Mouse (Mus musculus) left cerebral cortex, postnatal 25 days (tissue): ENCODE measurements at regions not wholly inside any gene's neighbourhood (a gene's known extent, or its start where the extent isn't known, plus 50 kb on each side); places are given as distances from the start of the nearest gene placed in this dataset.

ENCODE experiments used
- DNase-seq, 2 experiments: peaks; one replicate each; pipeline ENCODE4 v3.0.0; 2022; ENCODE audit warnings: low spot score in 2 of 2, mixed read lengths in 1 of 2
- intact Hi-C: fragments of 180-260 bp; cut with DNase I; formaldehyde crosslinking; loops from one replicate; pipeline ENCODE4 v1.15.1; 2025

GRCm38 (mm10) chr1:56210712-56211371, 426.4 kb downstream of the Hsfy2 start:
- intact Hi-C loops = loop anchor here (5.0 kb wide), 1 partner anchor 124 kb away; no protein-coding TSS in a partner anchor
- peak; percentile 11 to 33 for DNase-seq

- intact Hi-C loops = no loop called here
- peak in 1 of 2 experiments; percentile 38 for DNase-seq
Observed at GRCm38 (mm10) chr1:56206615-56207267, 430.5 kb downstream of the Hsfy2 start.

GRCm38 (mm10) chr1:56195224-56195623, 442.0 kb downstream of the Hsfy2 start:
- intact Hi-C loops = no loop called here
- DNase-seq = no peak

GRCm38 (mm10) chr1:56183503-56184198, 453.6 kb downstream of the Hsfy2 start:
- intact Hi-C loops = no loop called here
- peak; percentile 5 to 42 for DNase-seq

GRCm38 (mm10) chr1:56179206-56179985, 457.8 kb downstream of the Hsfy2 start:
- no peak for DNase-seq
- intact Hi-C loops = no loop called here

- DNase-seq = no peak
- intact Hi-C loops = no loop called here
Observed at GRCm38 (mm10) chr1:56171157-56171556, 466.1 kb downstream of the Hsfy2 start.

- intact Hi-C loops = no loop called here
- DNase-seq = no peak
Observed at GRCm38 (mm10) chr1:56168712-56169111, 468.5 kb downstream of the Hsfy2 start.

GRCm38 (mm10) chr1:56168063-56168462, 469.2 kb downstream of the Hsfy2 start:
- DNase-seq = no peak
- intact Hi-C loops = no loop called here

- no peak for DNase-seq
- intact Hi-C loops = no loop called here
Observed at GRCm38 (mm10) chr1:56165228-56165627, 472.0 kb downstream of the Hsfy2 start.

- DNase-seq = no peak
- intact Hi-C loops = no loop called here
Observed at GRCm38 (mm10) chr1:56164366-56164765, 472.9 kb downstream of the Hsfy2 start.

- peak; percentile 34 to 79 for DNase-seq
Observed at GRCm38 (mm10) chr1:56130951-56131350, 506.3 kb downstream of the Hsfy2 start.

GRCm38 (mm10) chr1:56089254-56089834, 547.9 kb downstream of the Hsfy2 start:
- DNase-seq = peak; percentile 71 to 96
- intact Hi-C loops = loop anchor here (5.0 kb wide), 2 partner anchors 123 to 192 kb away; no protein-coding TSS in a partner anchor

More at GRCm38 (mm10) chr1:56130951-56131350, 506.3 kb downstream of the Hsfy2 start:
- intact Hi-C loops = loop anchor here (5.0 kb wide), 2 partner anchors 116 to 234 kb away; no protein-coding TSS in a partner anchor

GRCm38 (mm10) chr1:56088357-56088756, 548.9 kb downstream of the Hsfy2 start:
- intact Hi-C loops = loop anchor here (5.0 kb wide), 2 partner anchors 124 to 191 kb away; no protein-coding TSS in a partner anchor
- peak in 1 of 2 experiments; percentile 38 for DNase-seq

- DNase-seq = no peak
- intact Hi-C loops = no loop called here
Observed at GRCm38 (mm10) chr1:56076757-56077156, 560.5 kb downstream of the Hsfy2 start.

- intact Hi-C loops = no loop called here
- peak in 1 of 2 experiments; percentile 71 for DNase-seq
Observed at GRCm38 (mm10) chr1:56072255-56072654, 565.0 kb downstream of the Hsfy2 start.

- intact Hi-C loops = no loop called here
- DNase-seq = peak in 1 of 2 experiments; percentile 59
Observed at GRCm38 (mm10) chr1:56063474-56063873, 573.8 kb downstream of the Hsfy2 start.
